Mouse (Mus musculus) gastrocnemius, postnatal 25 days (tissue): ENCODE data around the gene Inpp5e. TPM values are rescaled to one million over a fixed set of nuclear protein-coding genes. Genes with fewer than 3 reads are reported as not detected.
A peak's percentile ranks its signal among the peaks of the same experiment; 100 is the strongest.

ENCODE experiments used
- DNase-seq: peaks from one replicate; pipeline ENCODE4 v3.0.0; 2022
- long read RNA-seq, 2 experiments: library from polyadenylated mRNA; stranded (forward); transcript quantifications; one replicate each; pipeline ENCODE4 v2.0.0; 2021
- total RNA-seq, 2 experiments: library from RNA; stranded (reverse); gene quantifications; 1 replicate in 1 of 2; 2 replicates in 1 of 2; pipeline ENCODE4 v1.2.3; 2021

Gene Inpp5e
- 1 to 10 TPM; 6.5 to 7.6 TPM for total RNA-seq
- long read RNA-seq, experiment 1, full-length matches to known transcripts: 2 of 3 reads
- long read RNA-seq, experiment 1, partial matches to known transcripts: 1 of 3 reads
- long read RNA-seq, experiment 1, other reads (novel, unspliced or antisense): 0 of 3 reads
- long read RNA-seq, experiment 2, full-length matches to known transcripts: 12 of 13 reads
- long read RNA-seq, experiment 2, partial matches to known transcripts: 1 of 13 reads
- long read RNA-seq, experiment 2, other reads (novel, unspliced or antisense): 0 of 13 reads

DNA sequence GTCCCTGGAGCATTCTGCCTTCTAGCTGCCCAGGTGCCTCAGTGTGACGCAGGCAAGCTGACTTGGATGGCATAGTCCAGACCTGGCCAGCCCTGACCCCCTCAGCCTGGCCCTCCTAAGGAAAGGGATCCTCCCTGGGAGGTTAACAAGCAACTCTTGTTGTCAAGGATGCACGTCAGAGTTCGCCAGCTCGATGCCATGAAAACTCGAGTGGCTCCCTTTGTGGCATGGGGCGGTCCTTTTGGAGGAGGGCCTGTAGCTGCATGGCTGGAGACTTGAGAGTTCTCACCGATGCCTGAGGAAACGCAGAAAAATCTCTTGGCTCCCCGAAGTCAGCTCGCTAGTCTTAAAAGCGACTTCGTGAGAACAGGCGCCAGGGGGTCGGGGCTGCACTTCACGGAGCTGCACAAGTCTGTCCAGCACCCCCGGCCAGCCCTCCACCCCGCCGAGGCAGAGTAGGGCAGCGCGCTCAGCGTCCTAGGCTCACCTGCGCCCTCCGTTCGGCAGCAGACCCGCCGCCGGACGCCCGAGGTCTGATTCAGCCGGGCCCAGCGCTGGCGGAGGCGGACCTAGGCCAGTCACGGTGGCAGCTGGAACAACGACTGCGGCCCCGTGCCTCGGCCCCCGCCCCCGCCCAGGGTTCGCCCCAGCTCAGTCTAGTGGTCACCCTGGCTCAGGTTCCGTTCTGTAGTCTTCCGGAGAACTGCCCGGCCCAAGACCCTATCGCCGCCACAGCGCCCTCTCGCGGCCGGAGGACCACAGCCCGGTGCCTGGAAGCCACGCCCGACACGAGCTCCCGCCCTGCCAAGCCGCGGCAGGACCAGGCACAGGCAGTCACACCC is at the start of gene Inpp5e:
Gene Inpp5e, minus strand, starts transcription at position 689 of the 842 bp plus-strand sequence.
- DNase-seq: peak; percentile 94

- DNase-seq: peak; percentile 56
Observed at GRCm38 (mm10) chr2:26458402-26459124, 49.6 kb upstream of the Inpp5e start.

GRCm38 (mm10) chr2:26449121-26450060 is 40.4 kb upstream of the Inpp5e start:
- no peak for DNase-seq

GRCm38 (mm10) chr2:26447451-26447850 is 38.4 kb upstream of the Inpp5e start:
- no peak for DNase-seq

DNA sequence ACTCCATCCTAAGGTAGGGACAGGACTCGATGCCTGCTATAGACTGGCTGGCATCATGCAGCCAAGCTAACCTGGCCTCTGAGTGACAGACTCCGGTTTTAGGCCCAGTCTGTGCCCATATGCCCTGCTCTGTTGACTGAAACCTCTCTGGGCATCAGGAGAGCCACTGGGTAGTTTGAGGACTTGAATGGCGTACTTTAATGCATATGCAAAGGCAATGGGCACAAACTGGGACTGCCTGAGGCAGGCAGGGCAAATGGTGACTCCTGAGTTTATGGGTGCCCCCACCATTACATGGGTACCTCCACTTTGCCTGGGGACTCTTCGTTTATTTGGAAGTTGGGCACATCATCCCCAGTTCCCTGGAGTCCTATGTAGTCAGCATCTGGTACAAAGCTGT is 37.7 kb upstream of the Inpp5e start:
- no peak for DNase-seq

- peak; percentile 93 for DNase-seq
Observed at GRCm38 (mm10) chr2:26445666-26446445, 36.9 kb upstream of the Inpp5e start.

DNA sequence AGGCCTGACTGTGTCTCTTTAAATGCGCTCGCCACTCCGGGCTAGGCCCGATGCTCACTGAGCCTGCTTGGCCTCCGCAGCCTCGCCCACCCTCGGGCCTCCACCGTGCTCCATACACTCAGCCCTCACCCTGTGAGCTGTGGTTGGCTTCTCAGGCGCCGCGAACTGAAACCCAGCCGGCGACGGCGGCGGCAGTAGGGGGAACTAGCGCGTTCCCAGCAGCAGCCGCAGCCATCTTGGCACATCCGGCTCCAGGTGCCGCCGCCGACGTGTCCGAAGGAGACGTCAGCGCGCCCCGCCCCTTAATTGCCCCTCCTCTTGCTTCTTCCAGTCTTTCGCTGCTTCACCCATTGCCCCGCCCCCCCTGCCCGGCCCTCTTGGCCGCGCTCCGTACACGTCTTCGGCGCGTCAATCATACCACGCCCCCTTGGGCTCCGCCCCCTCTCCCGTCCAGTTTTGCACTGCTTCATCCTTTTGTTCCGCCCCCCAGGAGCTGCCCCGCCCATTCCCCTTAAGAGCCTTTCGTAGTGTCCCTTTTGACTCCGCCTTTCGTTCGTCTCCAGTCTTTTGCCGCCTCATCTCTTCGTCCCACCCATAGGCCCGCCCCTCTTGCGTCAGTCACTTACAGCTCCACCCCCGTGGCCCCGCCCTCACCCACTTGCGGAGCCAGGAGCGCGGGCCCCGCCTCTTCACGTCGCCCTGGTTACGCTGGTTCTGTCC is 36.1 kb upstream of the Inpp5e start, which contains the start of gene Sec16a:
Gene Sec16a, minus strand, starts transcription at position 271 of the 720 bp plus-strand sequence.
- DNase-seq: peak; percentile 100

- DNase-seq: no peak
Observed at GRCm38 (mm10) chr2:26444368-26444767, 35.4 kb upstream of the Inpp5e start.

- DNase-seq: no peak
Observed at GRCm38 (mm10) chr2:26443876-26444275, 34.9 kb upstream of the Inpp5e start.

DNA sequence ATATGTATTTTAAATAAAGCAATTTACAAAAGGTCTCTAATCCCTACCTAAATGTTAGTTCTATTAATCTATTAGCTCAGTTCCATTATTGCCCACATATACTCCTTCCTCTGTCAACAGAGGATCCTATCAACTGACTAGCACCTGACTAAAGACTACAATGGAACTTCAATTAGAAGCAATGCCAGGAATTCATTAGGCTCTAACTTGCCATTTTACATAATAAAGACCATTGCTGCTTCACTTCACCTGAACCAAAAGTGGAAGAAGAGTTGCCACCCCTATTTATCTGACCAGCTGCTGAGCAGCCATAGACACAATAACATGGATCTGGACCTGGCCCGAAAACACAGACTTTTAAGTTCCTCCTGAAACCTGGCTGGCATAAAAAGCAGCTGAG is 33.8 kb upstream of the Inpp5e start:
- no peak for DNase-seq

- DNase-seq: peak; percentile 78
Observed at GRCm38 (mm10) chr2:26441688-26442087, 32.7 kb upstream of the Inpp5e start.

- no peak for DNase-seq
Observed at GRCm38 (mm10) chr2:26441261-26441660, 32.3 kb upstream of the Inpp5e start.

GRCm38 (mm10) chr2:26439671-26440070 is 30.7 kb upstream of the Inpp5e start:
- no peak for DNase-seq

GRCm38 (mm10) chr2:26438373-26438772 is 29.4 kb upstream of the Inpp5e start:
- DNase-seq: no peak

- DNase-seq: no peak
Observed at GRCm38 (mm10) chr2:26437221-26437620, 28.2 kb upstream of the Inpp5e start.

- DNase-seq: no peak
Observed at GRCm38 (mm10) chr2:26434791-26435572, 26.0 kb upstream of the Inpp5e start.

- no peak for DNase-seq
Observed at GRCm38 (mm10) chr2:26429851-26430250, 20.8 kb upstream of the Inpp5e start.

GRCm38 (mm10) chr2:26424541-26424940 is 15.5 kb upstream of the Inpp5e start:
- no peak for DNase-seq

DNA sequence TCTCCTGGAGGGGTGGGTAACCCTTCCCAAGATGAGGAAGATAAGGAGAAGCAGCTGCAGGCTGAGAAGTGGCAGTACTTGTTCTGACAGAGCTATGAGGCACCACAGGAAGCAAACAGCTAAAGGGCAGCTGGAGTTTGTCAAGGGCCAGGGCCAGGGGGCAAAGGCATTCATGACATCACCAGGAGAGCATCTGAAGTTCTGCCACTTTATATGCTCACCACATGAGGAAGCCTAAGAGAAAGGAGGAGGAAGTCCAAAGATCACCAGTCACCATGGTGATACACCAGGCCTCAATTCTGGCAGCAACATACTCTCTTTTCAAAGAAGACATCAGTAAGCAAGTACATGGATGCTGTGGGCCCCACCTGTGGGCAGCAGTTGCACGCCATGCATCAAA is 14.1 kb upstream of the Inpp5e start:
- DNase-seq: no peak
